Mouse (Mus musculus): ENCODE data around the gene Gm20503. TPM values are rescaled to one million over a fixed set of nuclear protein-coding genes. Genes with fewer than 3 reads are reported as not detected.

Gm20503 gene
- polyA plus RNA-seq, 1 experiment from 2014 or later = 20.3 TPM

DNA sequence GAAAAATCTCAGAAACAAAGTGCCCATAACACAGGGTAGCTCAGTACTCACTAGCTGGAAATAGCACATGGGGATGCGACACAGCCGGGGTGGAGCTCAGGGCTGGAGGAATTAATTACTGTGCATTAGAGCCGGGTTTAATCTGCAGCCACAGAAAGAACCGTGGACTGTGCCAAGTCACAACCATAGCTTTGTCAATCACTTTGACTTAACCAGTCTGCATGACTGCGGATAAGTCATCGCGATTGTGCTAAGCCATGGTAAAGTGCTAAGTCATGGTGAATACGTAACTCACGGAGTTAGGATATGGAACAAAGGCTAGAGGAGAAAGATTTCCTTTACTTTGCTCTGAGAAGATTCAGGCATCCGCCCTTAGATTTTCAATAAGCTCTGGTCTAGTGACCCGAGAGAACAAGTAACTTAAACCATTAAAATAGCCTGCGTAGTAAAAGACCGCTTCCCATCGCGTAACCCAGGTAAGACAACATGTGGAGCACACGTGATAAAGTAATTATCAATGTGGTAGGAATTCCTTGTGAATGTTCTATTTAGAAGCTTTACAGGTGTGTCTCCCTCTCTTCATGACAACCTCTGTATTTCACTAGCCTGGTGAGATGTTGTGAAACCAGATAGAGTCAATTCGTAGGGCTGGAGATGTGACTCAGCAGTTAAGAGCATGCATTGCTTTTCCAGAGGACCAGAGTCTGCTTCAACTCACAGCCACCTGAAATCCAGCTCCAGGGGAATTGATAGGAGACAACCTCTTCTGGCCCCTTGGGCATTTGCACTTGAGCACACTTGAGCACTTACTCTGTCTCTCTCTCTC lies 12.2 kb upstream of the Gm20503 start:
- ATAC-seq (ENCODE audit: low FRiP score, low read depth) = no peak
- Histone ChIP-seq H3K27ac (no peak overlapping the region), H3K4me2 (replicated peaks) (no peak overlapping the region), H3K4me3 (no peak overlapping the region), H3K9ac (no peak overlapping the region), H3K27me3 (no peaks in the 10 kb centered on the region), H3K9me3 (no peaks in the 10 kb centered on the region), H3K36me3 (no peaks in the 10 kb centered on the region), H3K4me1 (peaks cover 10% of the 10 kb centered on the region)
- 74% methylated on average over 17 of the region's 17 CpGs for WGBS

GRCm38 (mm10) chr4:58992195-58992594 lies 10.8 kb upstream of the Gm20503 start:
- Histone ChIP-seq H3K4me1 (peaks cover 2% of the 10 kb centered on the region; the same call in 1 of the 2 replicates), H3K9ac (no peak overlapping the region), H3K27ac (no peak overlapping the region), H3K27me3 (no peaks in the 10 kb centered on the region), H3K36me3 (no peaks in the 10 kb centered on the region), H3K4me3 (no peak overlapping the region), H3K4me2 (replicated peaks) (no peak overlapping the region), H3K9me3 (no peaks in the 10 kb centered on the region)
- WGBS = 82% methylated on average over 5 of the region's 5 CpGs
- ATAC-seq (ENCODE audit: low FRiP score, low read depth) = no peak

GRCm38 (mm10) chr4:58994762-58995161 lies 8.2 kb upstream of the Gm20503 start, which contains the start of gene Dnajc25:
Gene Dnajc25, plus strand, starts transcription at chr4:58995062.
- Histone ChIP-seq H3K9me3 (no peaks in the 10 kb centered on the region), H3K36me3 (no peaks in the 10 kb centered on the region), H3K27me3 (no peaks in the 10 kb centered on the region), H3K4me2 (replicated peaks) (no peak within 1 kb of the TSS), H3K4me1 (no peaks in the 10 kb centered on the region), H3K9ac (no peak within 1 kb of the TSS), H3K27ac (no peak within 1 kb of the TSS), H3K4me3 (no peak within 1 kb of the TSS)
- WGBS = 91% methylated on average over 4 of the region's 4 CpGs
- ATAC-seq (ENCODE audit: low FRiP score, low read depth) = no peak

- H3K36me3 ChIP-seq = no peaks in the 10 kb centered on the region
- WGBS = 62% methylated on average over 8 of the region's 8 CpGs
- no peak for ATAC-seq (ENCODE audit: low FRiP score, low read depth)
- no peak overlapping the region for H3K9ac ChIP-seq
- H3K27me3 ChIP-seq = no peaks in the 10 kb centered on the region
- no peaks in the 10 kb centered on the region for H3K4me1 ChIP-seq
- H3K4me3 ChIP-seq = no peak overlapping the region
- H3K27ac ChIP-seq = no peak overlapping the region
- H3K9me3 ChIP-seq = no peaks in the 10 kb centered on the region
- no peak overlapping the region for H3K4me2 ChIP-seq (replicated peaks)
Observed at GRCm38 (mm10) chr4:58995251-58995693, 7.7 kb upstream of the Gm20503 start.

DNA sequence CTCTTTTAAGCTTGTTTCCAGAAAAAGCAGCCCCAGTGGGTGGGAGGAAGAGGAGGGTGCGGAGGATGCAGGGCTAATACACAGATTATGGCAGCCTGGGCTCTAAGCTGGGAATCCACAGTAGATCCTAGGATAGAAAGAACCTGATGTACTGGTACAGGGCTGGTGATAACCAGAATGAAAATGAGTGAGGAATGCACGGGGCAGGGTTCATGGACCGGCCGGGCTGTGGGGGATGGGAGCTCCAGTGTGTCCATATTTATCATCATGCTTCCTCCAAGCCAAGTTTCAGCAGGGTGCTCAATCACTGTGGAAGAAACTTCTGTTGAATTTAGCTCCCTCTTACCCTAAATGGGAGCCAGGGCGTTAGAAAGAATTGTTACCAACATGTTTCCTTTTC lies 5.9 kb upstream of the Gm20503 start:
- ATAC-seq (ENCODE audit: low FRiP score, low read depth) = no peak
- H3K9me3 ChIP-seq = no peaks in the 10 kb centered on the region
- H3K9ac ChIP-seq = no peak overlapping the region
- no peak overlapping the region for H3K4me3 ChIP-seq
- 80% methylated on average over 5 of the region's 5 CpGs for WGBS
- H3K27me3 ChIP-seq = no peaks in the 10 kb centered on the region
- H3K27ac ChIP-seq = no peak overlapping the region
- no peaks in the 10 kb centered on the region for H3K4me1 ChIP-seq
- no peaks in the 10 kb centered on the region for H3K36me3 ChIP-seq
- H3K4me2 ChIP-seq (replicated peaks) = no peak overlapping the region

- H3K36me3 ChIP-seq = no peaks in the 10 kb centered on the region
- H3K27ac ChIP-seq = no peak overlapping the region
- no peak overlapping the region for H3K4me3 ChIP-seq
- WGBS = 90% methylated on average over 1 of the region's 1 CpGs
- H3K9ac ChIP-seq = no peak overlapping the region
- H3K4me1 ChIP-seq = peaks cover 5% of the 10 kb centered on the region; the same call in 1 of the 2 replicates
- H3K27me3 ChIP-seq = no peaks in the 10 kb centered on the region
- no peak overlapping the region for H3K4me2 ChIP-seq (replicated peaks)
- no peak for ATAC-seq (ENCODE audit: low FRiP score, low read depth)
- no peaks in the 10 kb centered on the region for H3K9me3 ChIP-seq
Observed at GRCm38 (mm10) chr4:58998688-58999087, 4.3 kb upstream of the Gm20503 start.

DNA sequence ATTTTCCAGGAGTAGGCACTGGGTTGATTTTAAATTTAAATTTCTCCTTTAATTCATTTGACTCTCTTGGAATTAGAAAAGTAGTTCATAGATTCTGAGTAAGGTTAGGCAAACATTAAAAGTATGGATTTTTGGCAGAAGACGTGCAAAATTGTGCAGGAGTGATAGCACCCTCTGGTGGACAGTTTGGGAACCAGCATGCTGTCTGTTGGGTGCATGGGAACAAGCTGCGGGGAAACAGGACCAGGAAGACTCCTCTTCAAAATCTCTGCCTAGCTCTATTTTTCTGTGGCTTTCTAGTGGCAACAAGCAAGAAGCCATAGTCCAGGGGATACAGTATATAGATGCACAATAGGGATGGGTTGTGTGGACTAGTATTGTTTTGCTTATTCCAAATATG lies 3.3 kb upstream of the Gm20503 start:
- no peaks in the 10 kb centered on the region for H3K27me3 ChIP-seq
- WGBS = 9% methylated on average over 2 of the region's 2 CpGs
- no peak for ATAC-seq (ENCODE audit: low FRiP score, low read depth)

GRCm38 (mm10) chr4:59000614-59001013 lies 2.4 kb upstream of the Gm20503 start:
- no peak overlapping the region for H3K4me3 ChIP-seq
- H3K27me3 ChIP-seq = no peaks in the 10 kb centered on the region
- no peak overlapping the region for H3K9ac ChIP-seq
- H3K4me1 ChIP-seq = peaks cover 24% of the 10 kb centered on the region
- WGBS = 0% methylated on average over 2 of the region's 2 CpGs
- no peak overlapping the region for H3K27ac ChIP-seq
- no peaks in the 10 kb centered on the region for H3K9me3 ChIP-seq
- ATAC-seq (ENCODE audit: low FRiP score, low read depth) = no peak
- H3K36me3 ChIP-seq = no peaks in the 10 kb centered on the region
- H3K4me2 ChIP-seq (replicated peaks) = no peak overlapping the region

More for the DNA sequence above, 3.3 kb upstream of the Gm20503 start:
- Histone ChIP-seq H3K4me2 (replicated peaks) (no peak overlapping the region), H3K27ac (no peak overlapping the region), H3K36me3 (no peaks in the 10 kb centered on the region), H3K4me3 (no peak overlapping the region), H3K9ac (no peak overlapping the region), H3K4me1 (peaks cover 15% of the 10 kb centered on the region), H3K9me3 (no peaks in the 10 kb centered on the region)

GRCm38 (mm10) chr4:59003806-59004200 lies 793 bp downstream of the Gm20503 start:
- Histone ChIP-seq H3K27ac (no peak overlapping the region), H3K27me3 (no peaks in the 10 kb centered on the region), H3K4me3 (peak overlapping the region; percentile 83), H3K36me3 (no peaks in the 10 kb centered on the region), H3K4me2 (replicated peaks) (peak overlapping the region; percentile 80), H3K4me1 (peaks cover 45% of the 10 kb centered on the region), H3K9ac (peak overlapping the region; percentile 97), H3K9me3 (no peaks in the 10 kb centered on the region)
- 29% methylated on average over 7 of the region's 7 CpGs for WGBS
- no peak for ATAC-seq (ENCODE audit: low FRiP score, low read depth)

DNA sequence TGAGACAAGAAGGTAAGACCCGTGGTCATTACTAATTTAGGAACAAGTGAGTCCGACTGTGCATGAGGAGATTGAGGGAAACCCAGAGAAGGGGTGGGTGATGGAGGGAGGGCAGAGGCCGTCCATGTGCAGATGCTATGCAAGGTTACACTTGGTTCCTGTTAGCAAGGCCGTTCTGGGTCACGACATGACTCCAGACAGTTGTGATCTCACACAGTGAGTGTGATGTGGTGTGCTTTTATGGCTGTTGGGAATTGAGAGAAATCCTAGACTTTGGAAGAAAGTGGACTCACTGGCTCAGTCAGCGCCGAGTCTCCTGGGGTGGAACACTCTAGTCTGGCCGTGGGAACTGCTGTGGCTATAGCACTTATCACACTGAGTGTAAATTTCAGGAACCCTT lies 3.2 kb downstream of the Gm20503 start:
- Histone ChIP-seq H3K4me1 (peaks cover 45% of the 10 kb centered on the region), H3K4me2 (replicated peaks) (no peak overlapping the region), H3K36me3 (no peaks in the 10 kb centered on the region), H3K4me3 (no peak overlapping the region), H3K9ac (no peak overlapping the region; the same call in 1 of the 2 replicates), H3K27ac (no peak overlapping the region), H3K9me3 (no peaks in the 10 kb centered on the region), H3K27me3 (no peaks in the 10 kb centered on the region)
- no peak for ATAC-seq (ENCODE audit: low FRiP score, low read depth)
- whole genome bisulfite sequencing = 42% methylated on average over 8 of the region's 8 CpGs

- peaks cover 48% of the 10 kb centered on the region for H3K4me1 ChIP-seq
- no peak overlapping the region for H3K4me3 ChIP-seq
- no peak for ATAC-seq (ENCODE audit: low FRiP score, low read depth)
- WGBS = 87% methylated on average over 6 of the region's 6 CpGs
- H3K36me3 ChIP-seq = no peaks in the 10 kb centered on the region
- H3K27me3 ChIP-seq = no peaks in the 10 kb centered on the region
- no peak overlapping the region for H3K4me2 ChIP-seq (replicated peaks)
- H3K27ac ChIP-seq = no peak overlapping the region
- H3K9ac ChIP-seq = no peak overlapping the region
- H3K9me3 ChIP-seq = no peaks in the 10 kb centered on the region
Observed at GRCm38 (mm10) chr4:59007016-59007415, 4.0 kb downstream of the Gm20503 start.

DNA sequence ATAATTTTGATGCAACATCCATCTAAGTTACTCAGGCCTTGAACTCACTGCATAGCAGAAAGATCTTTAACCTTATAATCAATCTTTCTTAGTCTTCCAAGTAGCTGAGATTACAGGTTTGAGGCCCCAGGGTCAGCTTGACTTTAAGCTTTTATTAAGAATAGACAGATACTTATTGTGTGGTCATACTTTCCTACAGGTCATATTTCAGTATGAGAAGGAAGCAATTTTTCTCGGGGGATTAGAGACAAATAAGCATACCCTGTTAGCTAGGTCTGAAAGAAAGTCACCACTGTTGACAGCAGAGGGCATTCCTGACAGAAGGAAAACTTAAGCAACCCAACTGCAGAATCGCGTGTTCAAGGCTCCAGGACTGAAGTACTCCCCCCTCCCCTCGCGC lies 5.0 kb downstream of the Gm20503 start:
- no peak overlapping the region for H3K4me2 ChIP-seq (replicated peaks)
- peaks cover 44% of the 10 kb centered on the region for H3K4me1 ChIP-seq
- H3K9me3 ChIP-seq = no peaks in the 10 kb centered on the region
- H3K9ac ChIP-seq = no peak overlapping the region
- H3K4me3 ChIP-seq = no peak overlapping the region
- no peak overlapping the region for H3K27ac ChIP-seq
- H3K36me3 ChIP-seq = no peaks in the 10 kb centered on the region
- no peak for ATAC-seq (ENCODE audit: low FRiP score, low read depth)
- no peaks in the 10 kb centered on the region for H3K27me3 ChIP-seq
- 75% methylated on average over 5 of the region's 5 CpGs for WGBS

- Histone ChIP-seq H3K9ac (no peak overlapping the region), H3K9me3 (no peaks in the 10 kb centered on the region), H3K4me3 (no peak overlapping the region), H3K4me1 (peaks cover 38% of the 10 kb centered on the region), H3K4me2 (replicated peaks) (no peak overlapping the region), H3K36me3 (peaks cover 5% of the 10 kb centered on the region), H3K27ac (no peak overlapping the region), H3K27me3 (no peaks in the 10 kb centered on the region)
- no peak for ATAC-seq (ENCODE audit: low FRiP score, low read depth)
- 87% methylated on average over 7 of the region's 7 CpGs for WGBS
Observed at GRCm38 (mm10) chr4:59009186-59009585, 6.2 kb downstream of the Gm20503 start.
